Mouse (Mus musculus) cerebellum, adult 18-20 months (tissue): ENCODE measurements at regions not wholly inside any gene's neighbourhood (a gene's known extent, or its start where the extent isn't known, plus 50 kb on each side); places are given as distances from the start of the nearest gene placed in this dataset.

ENCODE experiments used
- DNase-seq, 2 experiments: peaks; one replicate each; pipeline ENCODE4 v3.0.0; 2021

DNA sequence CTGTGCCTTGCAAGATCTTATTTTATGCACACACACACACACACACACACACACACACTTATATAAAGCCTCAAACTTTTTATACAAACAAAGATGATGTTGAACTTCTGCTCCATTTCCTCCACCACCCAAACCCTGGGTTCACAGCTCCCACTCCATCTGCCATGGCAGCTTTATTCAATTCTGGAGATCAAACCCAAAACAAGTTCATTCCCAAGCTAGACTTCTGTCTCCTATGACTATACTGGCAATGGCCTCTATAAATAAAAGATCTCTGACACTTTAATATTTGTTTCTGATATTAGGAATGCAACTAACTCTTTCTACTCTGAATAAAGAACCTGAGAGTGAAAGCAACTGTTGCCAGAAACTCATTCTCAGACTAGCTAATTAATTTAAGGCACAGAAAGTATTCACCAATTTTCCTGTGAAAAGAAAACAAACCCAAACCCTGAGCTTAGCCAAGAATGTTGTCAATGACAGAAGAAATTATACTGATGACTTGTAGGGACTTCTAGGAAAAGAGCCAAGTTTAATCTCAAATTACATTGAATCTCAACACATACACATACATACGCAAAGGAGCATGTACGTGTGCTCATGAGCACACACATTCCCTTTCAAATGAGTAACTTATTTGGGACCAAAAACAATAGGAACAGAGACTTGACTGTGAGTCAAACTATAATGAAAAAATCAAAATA, 695.1 kb upstream of the 4930412O13Rik start:
- DNase-seq, result no peak

DNA sequence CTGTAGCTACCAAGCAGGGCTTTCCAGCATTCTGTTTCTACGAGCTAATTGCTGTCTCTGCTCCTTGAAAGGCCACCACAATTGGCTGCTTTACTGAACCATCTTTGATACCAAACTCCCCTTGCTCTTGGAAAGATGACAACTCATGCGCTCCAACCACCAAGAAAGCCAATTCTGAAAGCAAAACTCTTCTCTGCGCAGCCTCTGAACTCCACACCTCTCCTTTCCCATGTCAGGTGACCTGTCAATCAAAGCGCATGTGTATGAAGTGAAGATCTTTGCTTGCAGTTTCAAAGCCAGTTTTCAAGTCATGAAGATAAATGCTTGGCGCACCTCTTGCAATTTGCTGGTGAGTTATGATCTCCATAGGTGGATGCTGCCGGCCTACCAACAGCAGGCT, 687.9 kb upstream of the 4930412O13Rik start:
- DNase-seq, result no peak

DNA sequence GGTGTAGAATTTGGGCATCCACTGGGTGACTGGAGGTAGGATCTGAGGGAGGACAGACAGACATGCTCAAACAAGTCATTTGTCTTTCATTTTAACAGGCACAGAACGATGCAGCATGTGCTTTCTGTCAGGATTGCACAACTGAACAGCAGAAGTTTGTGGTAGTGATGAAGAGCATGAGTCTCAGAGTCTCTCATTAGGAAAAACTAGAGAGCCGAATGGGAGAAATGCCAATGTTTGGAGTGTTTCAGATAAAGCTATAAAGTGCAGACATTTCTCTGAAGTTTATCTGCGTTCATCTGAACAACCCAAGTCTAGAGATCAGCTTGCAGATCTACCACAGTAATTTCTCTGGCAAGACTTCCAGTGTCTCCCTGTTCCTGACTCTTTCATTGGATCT, 684.0 kb upstream of the 4930412O13Rik start:
- no peak for DNase-seq

GRCm38 (mm10) chr2:9207963-9208362, 673.1 kb upstream of the 4930412O13Rik start:
- no peak for DNase-seq
